Mouse (Mus musculus) brain, embryonic 14.5 days (tissue): ENCODE measurements around the gene Cym.

Experiments used
- CTCF ChIP-seq: fragments of 200-500 bp; IDR thresholded peaks from 2 replicates; pipeline ENCODE4 v1.5.1; 2012; ENCODE audit warnings: inconsistent platforms, mild to moderate bottlenecking, moderate library complexity, borderline replicate concordance; ENCODE audit not compliant: insufficient read depth, insufficient read length; ENCODE audit errors: extremely low read depth
- POLR2A ChIP-seq: fragments of 200-500 bp; IDR thresholded peaks from 2 replicates; pipeline ENCODE4 v1.6.1; 2012; ENCODE audit warnings: mild to moderate bottlenecking, inconsistent platforms, borderline replicate concordance; ENCODE audit not compliant: poor library complexity, insufficient read depth, insufficient read length, severe bottlenecking; ENCODE audit errors: extremely low read depth

DNA sequence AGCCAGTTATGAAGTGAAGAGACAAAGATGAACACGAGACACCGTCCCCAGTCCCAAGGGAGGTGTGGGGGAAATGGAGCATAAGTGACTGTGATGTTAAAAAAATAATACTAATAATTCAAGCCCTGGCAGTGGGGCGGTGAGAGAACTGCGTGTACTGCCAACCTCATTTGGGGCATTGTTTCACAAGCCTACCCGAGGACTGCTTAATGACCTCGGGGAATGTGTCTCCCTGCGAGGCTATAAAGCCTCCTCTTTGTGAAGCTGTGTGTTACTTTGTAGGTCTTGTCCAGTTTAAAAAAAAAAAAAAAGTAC is 40.3 kb upstream of the Cym start:
- no peak for TF ChIP-seq CTCF
- no peak for TF ChIP-seq POLR2A
